Mouse (Mus musculus) cerebellum, adult 11-12 months (tissue): ENCODE data around the gene Bace2.
A peak's percentile ranks its signal among the peaks of the same experiment; 100 is the strongest.

ENCODE experiments used
- DNase-seq: peaks from one replicate; pipeline ENCODE4 v3.0.0; 2022

Gene Bace2

GRCm38 (mm10) chr16:97402213-97402785 lies 45.8 kb downstream of the Bace2 start:
- no peak for DNase-seq

GRCm38 (mm10) chr16:97405476-97406012 lies 49.0 kb downstream of the Bace2 start:
- no peak for DNase-seq

GRCm38 (mm10) chr16:97417896-97418542 lies 61.5 kb downstream of the Bace2 start:
- no peak for DNase-seq

GRCm38 (mm10) chr16:97418749-97419453 lies 62.4 kb downstream of the Bace2 start:
- no peak for DNase-seq

- no peak for DNase-seq
Observed at GRCm38 (mm10) chr16:97421671-97422070, 65.1 kb downstream of the Bace2 start.

GRCm38 (mm10) chr16:97423627-97424026 lies 67.1 kb downstream of the Bace2 start:
- no peak for DNase-seq

GRCm38 (mm10) chr16:97428026-97428425 lies 71.5 kb downstream of the Bace2 start:
- DNase-seq, result no peak

- no peak for DNase-seq
Observed at GRCm38 (mm10) chr16:97430091-97430490, 73.5 kb downstream of the Bace2 start.

GRCm38 (mm10) chr16:97431328-97431727 lies 74.8 kb downstream of the Bace2 start:
- DNase-seq, result no peak

GRCm38 (mm10) chr16:97434206-97434605 lies 77.7 kb downstream of the Bace2 start:
- DNase-seq, result peak; percentile 12

- DNase-seq, result no peak
Observed at GRCm38 (mm10) chr16:97437448-97438056, 81.0 kb downstream of the Bace2 start.

- no peak for DNase-seq
Observed at GRCm38 (mm10) chr16:97438191-97438590, 81.6 kb downstream of the Bace2 start.

GRCm38 (mm10) chr16:97441967-97442366 lies 85.4 kb downstream of the Bace2 start:
- no peak for DNase-seq

GRCm38 (mm10) chr16:97443670-97444263 lies 87.2 kb downstream of the Bace2 start:
- DNase-seq, result peak; percentile 9

- no peak for DNase-seq
Observed at GRCm38 (mm10) chr16:97447386-97447785, 90.8 kb downstream of the Bace2 start.

GRCm38 (mm10) chr16:97459831-97460230 lies 103.3 kb downstream of the Bace2 start:
- no peak for DNase-seq

GRCm38 (mm10) chr16:97461271-97461670 lies 104.7 kb downstream of the Bace2 start:
- DNase-seq, result no peak

GRCm38 (mm10) chr16:97462481-97463181 lies 106.1 kb downstream of the Bace2 start, which contains the start of gene Mx1:
Gene Mx1, minus strand, starts transcription at chr16:97462907.
- DNase-seq, result no peak

- DNase-seq, result no peak
Observed at GRCm38 (mm10) chr16:97466182-97466957, 109.8 kb downstream of the Bace2 start.

- DNase-seq, result no peak
Observed at GRCm38 (mm10) chr16:97467472-97467871, 110.9 kb downstream of the Bace2 start.

GRCm38 (mm10) chr16:97467993-97468791 lies 111.7 kb downstream of the Bace2 start:
- no peak for DNase-seq
